Mouse (Mus musculus) embryonic stem cell, embryonic (primary cell): ENCODE measurements around the gene Pank4.

ENCODE experiments used
- CTCF ChIA-PET, 4 experiments: fragments of 300-600 bp in 2 of 4; fragments of 350-600 bp in 2 of 4; sonication (Branson Sonifier 250); formaldehyde crosslinking; loops; one replicate each; lab custom pipeline; 2022; ENCODE audit warnings: inconsistent platforms in 2 of 4; lab: Charles Lee
- POLR2A ChIA-PET, 4 experiments: fragments of 300-600 bp in 2 of 4; fragments of 350-600 bp in 2 of 4; sonication (Branson Sonifier 250); formaldehyde crosslinking; loops; one replicate each; lab custom pipeline; 2022; ENCODE audit warnings: antibody characterized with exemption in 4 of 4, inconsistent platforms in 1 of 4; lab: Charles Lee

Pank4 gene

DNA sequence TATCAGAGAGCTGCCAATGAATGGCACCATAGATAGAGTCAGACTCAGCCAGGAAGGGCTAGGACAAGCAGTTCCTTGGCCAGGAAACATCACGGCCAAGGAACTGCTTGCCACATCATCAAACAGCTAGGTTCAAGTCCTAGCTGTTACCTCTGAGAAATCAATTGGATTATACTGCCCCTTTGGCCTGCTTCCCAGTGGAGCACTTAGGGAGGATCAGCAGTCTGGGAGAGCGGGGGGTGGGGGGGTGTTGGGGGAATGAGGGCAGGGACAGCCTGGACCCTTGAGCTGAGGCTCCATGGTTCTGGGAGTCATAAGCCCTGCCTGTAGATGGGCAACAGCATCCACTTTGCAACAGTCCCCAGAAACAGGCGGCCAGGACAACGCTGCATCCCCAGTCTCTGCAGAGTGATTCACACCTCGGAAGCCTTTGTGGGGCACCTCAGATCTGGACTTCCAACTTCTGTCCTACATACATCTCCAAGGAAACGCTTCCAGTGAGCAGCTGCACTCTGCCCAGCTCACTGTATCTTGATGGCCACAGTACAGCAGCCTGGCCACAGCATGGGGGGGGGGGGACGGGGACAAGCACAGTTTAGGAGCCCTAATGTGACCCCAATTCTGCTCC is 58.4 kb downstream of the Pank4 start:
- POLR2A ChIA-PET: interaction anchor here in 2 of 4 experiments (1.2 to 2.0 kb wide), 2 partner anchors 10 to 27 kb away, joined by 4 read pairs; no protein-coding TSS in a partner anchor

DNA sequence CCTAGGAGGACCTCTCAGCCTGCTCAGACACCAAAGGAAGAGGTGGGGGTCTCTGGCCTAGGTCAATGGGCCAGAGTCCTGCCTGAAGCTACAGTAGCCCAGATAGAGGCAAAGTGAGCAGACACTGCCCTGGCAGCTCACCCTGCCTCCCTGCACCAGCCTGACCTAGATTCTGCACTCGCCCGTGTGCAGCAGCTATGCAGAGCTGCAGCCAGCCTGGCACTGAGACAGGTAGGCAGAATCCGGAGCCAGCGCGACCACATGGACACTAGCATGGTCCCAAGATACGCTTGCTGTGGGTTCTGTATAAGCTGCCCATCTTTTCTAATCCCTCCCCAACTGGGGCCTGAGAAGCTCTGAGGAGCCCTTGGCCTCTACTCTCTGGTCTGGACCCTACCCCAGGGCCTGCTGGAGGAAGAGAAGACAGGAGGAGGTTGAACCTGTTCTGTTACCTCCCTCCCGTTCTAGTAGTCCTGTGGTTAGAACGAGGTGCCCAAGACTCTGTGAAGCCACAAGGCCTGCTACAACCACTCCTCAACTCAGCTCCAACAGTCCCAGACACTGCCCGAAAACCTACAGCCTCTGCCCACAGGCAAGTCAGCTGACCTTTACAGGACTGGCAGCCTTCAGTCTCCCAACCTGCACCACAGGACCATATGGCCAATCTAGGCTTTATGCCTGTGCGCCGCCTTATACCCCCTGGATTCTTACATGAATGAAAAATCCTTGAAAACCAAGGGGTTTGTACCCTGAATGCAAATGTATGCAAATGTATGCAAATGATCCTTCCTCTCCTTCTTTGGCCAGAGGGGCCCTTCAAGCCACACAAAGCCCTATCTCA is 60.5 kb downstream of the Pank4 start:
- POLR2A ChIA-PET: interaction anchor here in 1 of 4 experiments (0.6 to 1.2 kb wide), 2 partner anchors 13 to 104 kb away, joined by 3 read pairs; no protein-coding TSS in a partner anchor
- CTCF ChIA-PET: interaction anchor here in 3 of 4 experiments (0.5 to 2.8 kb wide), 5 partner anchors 11 to 225 kb away, joined by 3 to 10 read pairs (median 5); partner anchors contain the start of gene Faap20 (in 1 of the 3)

More for the DNA sequence above, 58.4 kb downstream of the Pank4 start:
- CTCF ChIA-PET: interaction anchor here in 2 of 4 experiments (0.7 to 2.8 kb wide), 3 partner anchors 9 to 852 kb away, joined by 3 to 10 read pairs (median 8); no protein-coding TSS in a partner anchor
